Mouse (Mus musculus): ENCODE data around the gene Atp12a.

GRCm38 (mm10) chr14:56334437-56334836 lies 30.4 kb upstream of the Atp12a start:
- TF ChIP-seq CTCF (IDR thresholded peaks at IDR 0.05; ENCODE audit: control insufficient read depth, insufficient read depth, insufficient read length) (no peak), MAX (IDR thresholded peaks at IDR 0.05) (no peak), USF1 (IDR thresholded peaks at IDR 0.05; ENCODE audit: low read depth) (no peak), MYOD1 (IDR thresholded peaks at IDR 0.05; ENCODE audit: control insufficient read depth, insufficient read length, low read depth) (no peak), CEBPB (IDR thresholded peaks at IDR 0.05; ENCODE audit: low read depth) (no peak)

All from C2C12 (cell line).